Mouse (Mus musculus): ENCODE data around the gene Crnkl1. TPM values are rescaled to one million over a fixed set of nuclear protein-coding genes. Genes with fewer than 3 reads are reported as not detected.

Crnkl1 gene
- 10 to 100 TPM; 17.5 to 18.7 TPM for total RNA-seq (2021)

GRCm38 (mm10) chr2:145934339-145935231 lies at the start of gene Crnkl1, which contains the start of gene Cfap61:
Gene Crnkl1, minus strand, starts transcription at chr2:145935014.
Gene Cfap61, plus strand, starts transcription at chr2:145934784.
- DNase-seq = peak; percentile 92

DNA sequence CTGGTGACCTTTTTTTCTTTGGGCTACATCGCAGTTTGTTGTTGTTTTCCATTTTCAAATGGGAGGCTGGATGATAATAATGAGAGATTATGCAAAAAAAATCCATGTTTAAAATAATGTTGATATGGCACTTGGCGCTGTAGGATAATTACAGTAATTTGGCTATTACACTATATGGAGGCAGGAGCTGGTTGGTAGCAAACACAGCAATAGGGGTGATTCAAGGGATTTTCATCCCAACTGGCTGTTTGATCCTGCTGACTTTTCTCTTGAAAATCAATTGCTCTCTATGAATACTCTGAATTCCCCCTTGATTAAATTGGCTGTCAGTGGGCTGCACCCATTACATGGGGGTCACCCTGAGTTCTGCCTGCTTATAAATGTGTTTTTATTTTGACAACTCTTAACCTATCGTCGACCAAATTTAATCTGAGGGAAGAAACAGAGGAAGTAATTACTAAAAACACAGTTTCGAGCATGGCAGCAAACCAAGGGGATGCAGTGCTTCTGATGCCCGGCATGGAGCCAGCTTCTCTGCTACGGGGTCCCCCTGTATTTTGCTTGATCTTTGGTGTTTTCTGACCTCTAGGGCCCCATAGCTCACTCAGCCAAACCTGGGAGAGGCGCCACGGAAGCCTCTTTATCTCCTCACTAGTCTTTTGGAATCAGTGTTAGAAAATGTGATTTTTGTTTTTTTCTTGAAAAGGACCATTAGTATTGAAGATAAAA lies 47.7 kb upstream of the Crnkl1 start:
- DNase-seq = no peak

DNA sequence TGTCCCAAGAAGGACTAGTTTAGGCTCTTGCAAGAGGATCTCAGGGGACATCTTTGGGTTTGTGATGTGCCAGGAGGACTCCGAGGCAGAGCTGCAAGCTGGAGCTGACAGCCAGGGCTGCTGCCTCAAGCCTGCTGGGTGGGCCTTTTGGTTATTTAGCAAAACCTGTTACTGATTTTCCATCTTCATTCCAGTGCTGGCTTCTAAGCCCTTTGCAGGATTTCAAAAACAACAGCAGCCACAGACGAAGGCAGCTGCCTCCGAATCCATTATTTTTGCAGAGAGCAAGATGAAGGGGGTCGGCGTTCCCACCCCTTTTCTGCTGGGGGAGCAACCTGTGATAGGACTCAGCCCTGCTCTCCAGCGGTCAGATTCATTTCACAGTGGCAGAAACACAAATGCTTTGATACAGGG lies 46.9 kb upstream of the Crnkl1 start:
- no peak for DNase-seq

DNA sequence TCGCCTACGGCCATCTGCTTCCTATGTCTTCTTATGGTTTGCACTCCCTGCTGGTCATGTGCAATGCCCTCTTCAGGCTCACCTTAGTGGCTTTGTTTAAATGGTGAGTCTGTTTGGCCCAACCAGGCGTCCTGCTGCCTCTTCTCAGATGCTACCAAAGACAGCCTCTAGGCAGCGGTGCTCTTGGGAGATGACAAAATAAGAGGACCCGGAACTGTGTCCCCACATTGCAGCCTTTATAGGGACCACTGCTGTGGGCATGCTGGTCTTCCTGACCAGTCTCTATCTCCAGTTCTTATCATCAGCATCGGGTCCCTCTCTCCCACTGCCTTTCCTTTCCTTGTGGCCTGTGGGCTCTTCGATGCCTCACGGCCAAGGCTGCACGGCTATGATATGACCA lies 46.1 kb upstream of the Crnkl1 start:
- DNase-seq = no peak

DNA sequence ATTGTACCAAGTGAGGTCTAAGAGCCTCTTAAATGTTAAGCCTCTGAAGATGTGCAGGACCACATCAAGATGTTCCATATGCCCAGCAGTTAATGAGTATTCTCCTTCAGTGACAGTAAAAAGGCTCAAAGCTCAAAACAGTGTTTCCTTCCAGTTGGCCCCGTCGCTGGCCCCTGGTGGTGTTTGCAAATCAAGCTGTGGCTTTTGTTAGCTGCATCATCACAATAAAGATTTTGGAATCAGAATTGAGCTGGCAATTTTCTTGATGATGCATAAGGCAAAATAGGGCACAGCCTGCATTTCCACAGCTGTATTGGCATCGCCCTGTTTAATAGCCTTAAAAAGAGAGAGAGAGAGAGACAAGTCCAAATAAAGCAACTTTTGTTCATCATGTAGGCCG lies 44.8 kb upstream of the Crnkl1 start:
- DNase-seq = no peak

GRCm38 (mm10) chr2:145972571-145972970 lies 37.8 kb upstream of the Crnkl1 start:
- no peak for DNase-seq

DNA sequence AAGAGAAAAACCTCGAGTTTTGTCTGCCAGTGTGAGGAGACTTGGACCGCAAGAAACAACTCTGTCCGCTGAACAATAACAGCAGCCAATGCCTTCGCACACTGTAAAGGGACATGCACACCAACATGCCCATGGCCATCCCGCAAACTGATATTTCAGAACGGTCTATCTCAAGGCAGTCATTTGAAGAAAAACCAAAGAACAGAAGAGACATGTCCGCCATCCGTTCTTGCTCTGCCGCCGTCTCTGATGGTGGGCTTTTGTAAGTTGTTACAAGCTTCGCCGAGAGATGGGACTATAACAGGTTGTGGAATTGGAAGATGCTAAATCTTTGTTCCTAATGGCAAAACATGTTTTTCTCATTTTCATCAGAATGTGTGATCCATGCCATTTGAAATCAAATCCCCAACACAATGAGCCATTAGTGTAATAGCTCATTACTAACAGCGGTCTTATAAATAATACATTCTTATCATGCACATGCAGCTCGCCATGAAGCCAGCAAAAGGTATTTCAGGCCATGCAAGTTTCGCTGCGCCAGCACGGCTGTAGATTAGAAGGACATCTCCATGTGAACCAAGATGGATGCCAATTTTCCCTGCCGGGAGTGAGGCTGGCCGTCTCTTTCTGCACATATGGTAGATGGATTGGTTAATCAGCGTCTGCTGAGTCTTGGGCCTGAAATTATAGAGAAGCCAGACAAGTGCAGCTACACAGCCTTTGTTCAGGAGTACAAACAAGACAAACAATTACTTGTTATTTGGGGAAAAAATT lies 36.6 kb upstream of the Crnkl1 start:
- no peak for DNase-seq

GRCm38 (mm10) chr2:145970751-145971150 lies 35.9 kb upstream of the Crnkl1 start:
- DNase-seq = no peak

DNA sequence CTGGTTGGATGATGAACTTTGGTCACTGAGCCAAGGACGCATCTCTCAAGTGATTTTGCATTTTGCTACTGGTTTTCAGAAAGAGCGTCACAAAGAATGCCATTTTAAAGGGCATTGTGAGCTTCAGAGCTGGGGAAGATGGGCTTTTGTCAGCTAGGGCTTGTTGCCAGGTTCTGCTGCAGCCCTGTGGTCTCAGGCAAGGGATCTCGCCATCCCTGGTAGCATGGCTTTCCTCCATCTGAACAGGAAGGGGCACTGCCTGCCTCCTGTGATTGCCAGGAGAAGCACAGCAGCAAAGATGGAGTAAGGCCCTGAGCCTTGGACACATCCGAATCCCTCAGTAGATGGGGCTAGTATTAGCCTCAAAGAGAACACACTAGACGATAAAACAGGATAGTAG lies 27.0 kb upstream of the Crnkl1 start:
- no peak for DNase-seq

DNA sequence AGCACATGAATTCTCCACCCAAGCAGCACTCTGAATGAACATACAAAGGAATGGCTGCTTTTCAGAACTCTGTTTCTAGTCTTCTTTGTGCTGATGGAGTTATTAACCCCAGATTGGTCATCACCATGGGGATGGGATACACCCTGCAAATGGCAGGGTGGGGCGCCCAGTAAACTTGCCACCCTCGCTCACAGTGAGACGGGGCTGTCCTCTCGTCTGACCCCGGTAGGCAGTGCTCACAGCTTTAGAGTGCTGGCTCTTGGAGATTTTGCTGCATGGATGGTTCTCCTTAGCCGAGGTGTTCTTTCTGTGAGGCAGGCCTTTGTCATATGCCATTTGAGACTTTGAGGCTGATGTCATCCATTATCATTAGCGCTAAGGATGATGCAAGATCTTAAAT lies 23.7 kb upstream of the Crnkl1 start:
- no peak for DNase-seq

DNA sequence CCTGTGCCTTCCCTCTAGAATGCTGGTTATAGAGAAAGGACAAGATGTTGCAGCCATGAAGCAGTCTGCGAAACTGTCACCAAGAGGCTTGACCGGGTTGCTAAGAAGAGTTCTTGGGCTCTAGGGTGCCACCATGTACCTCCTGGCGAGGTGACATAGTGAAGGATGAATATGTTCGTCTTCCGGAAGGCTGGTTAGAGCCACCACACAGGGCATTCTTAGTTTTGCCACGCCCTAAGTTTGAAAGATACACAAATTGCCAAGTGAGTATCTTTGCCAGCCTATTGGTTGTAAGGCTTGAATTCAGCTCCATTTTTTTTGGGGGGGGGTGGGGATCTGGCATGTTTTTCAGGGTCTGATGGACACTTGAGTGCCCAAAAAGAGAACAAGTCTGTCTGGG lies 23.3 kb upstream of the Crnkl1 start:
- DNase-seq = no peak

GRCm38 (mm10) chr2:145957450-145957849 lies 22.6 kb upstream of the Crnkl1 start:
- no peak for DNase-seq

GRCm38 (mm10) chr2:145956318-145956717 lies 21.5 kb upstream of the Crnkl1 start:
- DNase-seq = no peak

GRCm38 (mm10) chr2:145955844-145956243 lies 21.0 kb upstream of the Crnkl1 start:
- no peak for DNase-seq

DNA sequence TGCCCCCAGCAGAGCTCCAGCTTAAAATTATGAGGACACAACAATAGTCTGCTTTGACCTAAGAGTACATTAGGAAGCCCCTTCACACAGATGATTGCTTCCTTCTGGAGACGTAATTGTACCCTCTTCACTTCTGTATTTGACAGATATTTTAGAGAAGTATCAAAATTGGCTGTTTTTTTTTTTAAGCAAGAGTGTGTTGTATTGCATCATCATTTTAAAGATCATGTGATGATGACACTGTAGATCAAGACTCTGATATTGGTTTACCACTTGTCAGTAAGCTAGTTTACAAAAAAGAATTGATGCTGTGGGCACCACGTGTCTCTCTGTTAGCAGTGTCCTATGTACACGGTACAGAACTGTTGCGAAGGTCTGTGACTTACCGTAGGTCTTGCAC lies 17.9 kb upstream of the Crnkl1 start:
- DNase-seq = no peak

DNA sequence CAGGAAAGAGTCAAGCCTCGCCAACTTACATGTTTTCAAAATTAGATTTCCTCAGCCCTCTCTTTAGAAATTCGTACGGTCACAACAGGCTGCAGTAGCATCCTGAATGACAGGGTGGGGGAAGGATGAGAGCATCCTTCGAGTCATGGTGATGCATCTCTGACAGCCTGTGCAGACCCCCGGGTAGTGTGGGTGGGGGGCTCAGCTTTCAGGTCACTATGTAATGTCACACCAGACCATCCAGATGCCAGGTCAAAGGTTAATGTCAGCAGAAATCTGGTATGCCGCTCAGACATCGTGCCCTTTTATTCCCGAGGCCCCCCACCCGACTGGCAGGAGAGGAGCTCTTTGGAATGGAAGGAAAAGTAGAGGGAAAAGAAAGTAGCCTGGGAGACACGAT lies 15.4 kb upstream of the Crnkl1 start:
- no peak for DNase-seq

GRCm38 (mm10) chr2:145949475-145950068 lies 14.8 kb upstream of the Crnkl1 start:
- no peak for DNase-seq

DNA sequence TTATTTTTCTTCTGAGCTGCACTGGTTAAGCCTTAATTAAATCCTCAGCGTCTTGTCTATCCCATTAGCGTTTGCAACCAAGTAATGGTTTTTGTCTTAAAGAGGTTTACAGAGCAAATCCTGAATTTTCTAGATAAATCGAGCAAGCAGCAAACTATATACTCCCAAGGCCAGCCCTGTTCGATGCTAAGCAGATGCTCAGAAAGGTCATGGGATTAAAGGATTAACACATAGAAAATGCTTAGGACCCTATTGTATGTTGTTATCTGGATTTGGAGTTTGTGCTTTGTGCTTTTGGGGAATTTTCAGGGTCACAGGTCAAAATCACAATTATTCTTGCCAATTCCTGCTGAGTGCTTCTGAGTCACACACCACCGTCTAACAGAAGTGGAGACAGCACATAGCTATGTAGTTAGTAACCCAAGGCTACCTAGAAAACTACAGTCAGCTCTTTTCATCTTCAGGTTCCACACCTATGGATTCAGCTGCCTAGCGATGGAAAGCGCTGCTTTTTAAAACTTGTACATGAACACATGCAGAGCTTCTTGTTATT lies 13.7 kb upstream of the Crnkl1 start:
- no peak for DNase-seq

DNA sequence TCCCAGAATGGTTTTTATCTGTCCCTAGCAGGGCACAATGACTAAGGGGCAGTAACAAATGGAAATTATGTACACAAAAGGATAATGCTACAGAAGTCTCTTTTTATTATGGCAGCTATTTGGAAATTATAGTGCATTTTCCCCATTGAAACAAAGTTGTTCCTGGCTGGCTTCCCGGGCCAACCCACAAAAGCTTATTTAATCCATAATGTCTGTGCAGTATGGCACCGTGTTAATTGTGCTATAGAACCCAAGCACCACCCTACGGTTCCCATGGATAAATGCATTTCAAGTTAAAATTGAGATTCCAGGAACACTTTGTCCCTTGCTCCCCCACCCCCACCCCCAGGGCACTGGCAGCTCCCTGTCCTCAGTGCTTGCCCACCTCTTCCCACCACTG lies 9.5 kb upstream of the Crnkl1 start:
- no peak for DNase-seq

DNA sequence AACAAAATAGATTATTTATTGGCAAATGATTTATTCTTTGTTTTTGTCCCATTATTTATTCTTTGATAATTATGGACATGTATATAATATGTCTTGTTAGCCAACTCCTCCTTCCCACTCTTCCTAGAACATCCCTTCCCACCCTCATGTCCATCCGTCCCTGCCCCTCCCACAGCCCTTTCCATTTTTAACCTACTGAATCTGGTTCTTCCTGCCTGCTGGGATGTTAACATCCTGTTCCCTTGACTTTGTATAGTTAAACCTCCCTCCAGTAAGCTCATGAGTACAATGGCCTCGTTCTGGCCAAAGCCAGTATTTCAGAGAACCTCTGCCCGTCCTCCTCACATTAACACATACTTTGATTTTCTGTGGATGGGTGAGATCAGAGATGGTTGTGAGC lies 6.6 kb upstream of the Crnkl1 start:
- DNase-seq = no peak

GRCm38 (mm10) chr2:145936975-145937374 lies 2.2 kb upstream of the Crnkl1 start:
- peak; percentile 54 for DNase-seq

DNA sequence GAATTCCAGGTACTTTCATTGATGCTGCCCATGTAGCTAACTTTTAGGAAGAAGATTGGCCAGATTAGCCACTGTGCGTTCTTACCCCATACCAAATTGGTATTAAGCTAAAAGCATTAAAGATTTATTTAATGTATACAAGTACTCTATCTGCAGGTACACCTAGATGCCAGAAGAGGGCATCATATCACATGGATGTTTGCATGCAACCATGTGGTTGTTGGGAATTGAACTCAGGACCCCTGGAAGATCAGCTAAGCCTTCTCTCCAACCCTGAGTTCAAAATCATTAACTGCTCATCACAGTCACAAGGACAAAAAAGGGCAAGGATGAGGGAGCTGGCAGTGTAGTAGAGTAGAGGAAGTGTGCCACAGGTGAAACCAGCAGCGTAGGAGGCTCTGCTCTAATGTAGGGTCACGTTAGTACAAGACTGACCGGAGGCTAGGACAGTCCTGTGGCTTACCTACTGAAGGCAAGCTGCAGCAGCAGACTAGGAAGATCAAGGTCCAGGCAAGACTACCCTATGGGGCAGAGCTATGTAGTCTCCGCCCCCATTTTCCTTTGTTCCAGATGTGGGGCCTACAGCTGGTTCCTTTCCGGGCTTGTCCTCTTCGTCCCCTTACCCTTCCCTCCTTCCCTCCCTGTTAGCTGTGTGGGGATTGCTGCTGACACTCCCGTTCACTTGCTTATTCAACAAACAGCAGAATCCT lies 13.7 kb downstream of the Crnkl1 start:
- DNase-seq = no peak

Measured in heart, postnatal 4 days (tissue).